Mouse (Mus musculus) G1E (cell line): ENCODE measurements around the gene B230104I21Rik. TPM values are rescaled to one million over a fixed set of nuclear protein-coding genes. Genes with fewer than 3 reads are reported as not detected.

ENCODE experiments used
- ATAC-seq: 2 replicates; pipeline ENCODE4 v1.8.0; 2016; ENCODE audit warnings: mild to moderate bottlenecking; ENCODE audit not compliant: insufficient number of reproducible peaks, poor library complexity, low FRiP score, severe bottlenecking; ENCODE audit errors: extremely low read depth
- DNase-seq: peaks from one replicate; pipeline ENCODE4 v3.0.0; 2012; ENCODE audit warnings: low spot score
- H3K27me3 ChIP-seq: 2 replicates; pipeline ENCODE4 v1.6.1; 2012; ENCODE audit warnings: mild to moderate bottlenecking, low read length, inconsistent platforms; ENCODE audit not compliant: insufficient read depth
- H3K36me3 ChIP-seq: replicated peaks from 2 replicates; pipeline ENCODE3; 2012; ENCODE audit warnings: mild to moderate bottlenecking, inconsistent platforms
- H3K4me1 ChIP-seq: 2 replicates; pipeline ENCODE4 v1.6.1; 2012; ENCODE audit warnings: low read depth, low read length, inconsistent platforms, mixed read lengths; ENCODE audit not compliant: insufficient read depth
- H3K4me3 ChIP-seq: 2 replicates; pipeline ENCODE4 v1.5.1; 2012; ENCODE audit warnings: low read depth, mild to moderate bottlenecking, inconsistent platforms, low read length, moderate library complexity, mixed read lengths
- H3K9me3 ChIP-seq: replicated peaks from 2 replicates; pipeline ENCODE4 v1.6.1; 2012; ENCODE audit warnings: inconsistent platforms
- CTCF ChIP-seq: IDR thresholded peaks from 2 replicates; pipeline ENCODE4 v1.5.1; 2012; ENCODE audit warnings: low read depth, low read length, inconsistent platforms, mixed read lengths
- GATA1 ChIP-seq: IDR thresholded peaks from 2 replicates; pipeline ENCODE4 v1.6.1; 2012; ENCODE audit warnings: borderline replicate concordance, low read length, inconsistent platforms, mixed read lengths
- GATA2 ChIP-seq: IDR thresholded peaks from 2 replicates; pipeline ENCODE4 v1.6.1; 2012; ENCODE audit warnings: low read depth, low read length, inconsistent platforms, borderline replicate concordance
- POLR2AphosphoS5 ChIP-seq: IDR thresholded peaks from 2 replicates; pipeline ENCODE4 v1.6.1; 2012; ENCODE audit warnings: low read depth, low read length, inconsistent platforms; ENCODE audit not compliant: insufficient replicate concordance
- TAL1 ChIP-seq: conservative IDR thresholded peaks from 2 replicates; pipeline ENCODE4 v1.6.1; 2012; ENCODE audit warnings: low read depth, low read length, inconsistent platforms, mixed read lengths
- polyA plus RNA-seq: library from polyadenylated mRNA; stranded (reverse); fragments of >175 nt; gene quantifications from 2 replicates; pipeline ENCODE4 v1.2.3, GENCODE M21; 2012
- total RNA-seq, 2 experiments: library from RNA; stranded (forward) in 1 of 2; stranded (reverse) in 1 of 2; fragments of 200-1000 nt in 1 of 2; fragments of >200 nt in 1 of 2; fragmentation: Nextera tagmentation in 1 of 2; gene quantifications; 2 replicates each; pipeline ENCODE4 v1.2.3; 2014 to 2017

The B230104I21Rik gene
- total and polyA plus RNA-seq, 3 experiments, result not detected

DNA sequence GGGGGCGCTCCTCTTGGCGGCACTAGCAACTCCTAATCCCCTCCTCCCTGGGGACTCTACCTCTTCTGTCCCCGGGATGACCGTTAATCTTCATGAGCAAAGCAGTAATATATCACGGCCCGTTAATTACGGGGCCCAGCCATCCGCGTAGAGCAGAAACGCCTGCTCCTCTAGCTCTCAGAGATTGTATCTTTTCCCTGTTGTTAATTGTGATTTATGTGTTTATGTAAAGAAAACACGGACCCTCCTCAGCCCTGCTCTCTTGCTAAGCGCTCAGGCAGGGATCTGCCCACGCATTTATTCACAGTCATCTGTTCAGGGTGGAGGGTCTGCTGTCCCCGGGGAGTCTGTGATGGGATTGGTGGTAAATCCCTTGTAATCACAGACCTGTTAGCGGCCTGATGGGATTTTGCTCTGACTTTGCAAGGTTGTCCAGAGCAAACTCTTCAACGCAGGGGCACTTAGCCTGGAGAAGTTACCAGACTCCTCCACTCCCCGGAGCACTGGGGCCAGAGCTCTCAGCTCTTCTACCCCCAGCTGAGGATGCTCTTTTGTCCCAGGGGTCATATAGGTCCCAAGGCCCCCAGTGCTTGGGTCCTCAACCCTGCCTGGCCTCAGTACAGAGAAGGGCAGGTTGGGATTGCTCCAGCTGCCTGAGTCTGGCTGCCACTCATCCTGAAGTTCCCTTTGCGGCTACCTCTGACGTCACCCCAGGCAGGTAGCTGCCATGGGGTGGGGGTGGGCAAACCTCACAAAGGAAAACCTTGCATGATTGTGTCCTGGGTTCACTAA, 11.0 kb downstream of the B230104I21Rik start:
- no peak for TF ChIP-seq GATA2
- no peak for ATAC-seq

DNA sequence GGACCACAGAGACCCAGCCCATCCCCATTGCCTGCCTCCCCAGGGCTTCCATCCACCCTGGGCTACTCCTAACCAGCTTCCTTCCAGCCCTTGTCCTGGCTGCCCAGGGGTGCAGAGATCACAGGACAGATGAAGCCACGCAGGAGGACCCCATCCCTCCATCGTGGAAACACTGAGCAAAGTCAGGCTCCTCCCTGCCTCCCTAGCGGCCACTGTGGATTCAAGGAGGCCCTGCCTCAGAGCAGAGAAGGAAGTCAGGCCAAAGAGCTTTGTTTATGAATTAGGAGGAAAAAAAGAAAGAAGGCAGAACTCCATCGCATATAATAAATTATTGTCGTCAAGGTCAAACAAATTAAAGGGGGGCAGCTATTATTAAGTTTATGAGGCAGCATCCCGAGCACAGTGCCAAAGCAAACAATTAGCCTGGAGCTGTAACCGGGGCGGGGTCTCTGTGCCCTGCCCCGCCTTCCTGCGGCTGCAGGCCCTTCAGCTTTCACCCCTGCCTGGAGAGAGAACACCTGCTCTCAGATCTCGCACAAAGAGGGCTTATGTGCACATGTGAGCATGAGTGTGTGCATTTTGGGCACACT, 12.4 kb downstream of the B230104I21Rik start:
- H3K4me3 ChIP-seq, result no peak overlapping the region
- DNase-seq, result no peak
- no peak for TF ChIP-seq GATA2
- no peak for ATAC-seq
- peaks cover 91% of the 10 kb centered on the region for H3K9me3 ChIP-seq
- no peaks in the 10 kb centered on the region for H3K4me1 ChIP-seq
- H3K36me3 ChIP-seq, result no peaks in the 10 kb centered on the region
- no peaks in the 10 kb centered on the region for H3K27me3 ChIP-seq

More for the DNA sequence above, 11.0 kb downstream of the B230104I21Rik start:
- Histone ChIP-seq H3K4me3 (no peak overlapping the region), H3K36me3 (no peaks in the 10 kb centered on the region), H3K4me1 (no peaks in the 10 kb centered on the region), H3K27me3 (no peaks in the 10 kb centered on the region), H3K9me3 (peaks cover 98% of the 10 kb centered on the region)
- no peak for DNase-seq

DNA sequence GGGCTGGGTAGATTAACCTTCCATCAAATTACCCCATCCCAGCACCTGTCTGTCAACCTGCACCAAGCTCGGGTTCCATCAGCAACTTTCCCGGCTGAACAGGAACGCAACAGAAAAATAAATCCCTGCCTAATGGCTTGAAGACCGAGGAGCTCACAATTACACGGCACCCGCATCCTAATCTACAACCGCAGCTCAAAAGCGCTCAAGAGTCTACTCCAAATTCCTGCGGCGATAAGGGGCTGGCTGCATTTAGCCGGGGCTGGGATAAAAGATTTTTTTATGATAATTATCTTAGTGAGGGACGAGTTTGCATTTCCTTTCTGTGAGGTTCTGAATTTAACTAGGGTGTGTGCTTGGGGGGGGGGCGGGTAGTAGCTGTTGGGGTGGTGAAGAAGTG, 16.3 kb downstream of the B230104I21Rik start:
- DNase-seq (no peak), ATAC-seq (no peak)
- Histone ChIP-seq H3K36me3 (no peaks in the 10 kb centered on the region), H3K4me3 (no peak overlapping the region), H3K27me3 (no peaks in the 10 kb centered on the region), H3K9me3 (peaks cover 85% of the 10 kb centered on the region), H3K4me1 (no peaks in the 10 kb centered on the region)
- TF ChIP-seq TAL1 (no peak), GATA1 (no peak), GATA2 (no peak), CTCF (no peak)

GRCm38 (mm10) chr4:154355408-154355807, 19.5 kb downstream of the B230104I21Rik start:
- no peaks in the 10 kb centered on the region for H3K4me1 ChIP-seq
- peaks cover 86% of the 10 kb centered on the region for H3K9me3 ChIP-seq
- no peaks in the 10 kb centered on the region for H3K36me3 ChIP-seq
- no peak for ATAC-seq
- DNase-seq, result no peak
- no peaks in the 10 kb centered on the region for H3K27me3 ChIP-seq
- TF ChIP-seq CTCF (no peak), POLR2AphosphoS5 (no peak), TAL1 (no peak), GATA2 (no peak), GATA1 (no peak)
- no peak overlapping the region for H3K4me3 ChIP-seq

DNA sequence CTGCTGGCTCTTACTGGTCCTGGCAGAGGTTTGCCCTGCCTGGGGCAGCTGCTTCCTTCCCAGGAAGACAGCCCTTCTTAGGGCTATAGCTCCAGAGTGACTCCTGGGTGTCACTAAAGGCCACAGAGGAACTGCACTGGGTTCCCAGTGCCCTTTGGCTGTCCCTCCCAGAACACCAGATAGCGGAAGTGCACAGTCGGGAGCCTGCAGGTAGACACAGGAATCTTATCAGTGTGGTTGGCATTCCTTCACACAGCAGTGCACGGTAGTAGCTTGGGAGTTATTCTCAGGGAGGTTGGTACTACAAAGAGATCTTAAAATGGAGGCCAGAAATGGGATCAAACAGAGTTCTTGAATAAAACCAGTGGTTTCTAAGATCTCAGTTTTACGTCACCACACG, 22.4 kb downstream of the B230104I21Rik start:
- peaks cover 83% of the 10 kb centered on the region for H3K9me3 ChIP-seq
- TF ChIP-seq POLR2AphosphoS5, result no peak
- TF ChIP-seq GATA2, result no peak
- no peak for TF ChIP-seq GATA1
- no peak for TF ChIP-seq TAL1
- no peak for TF ChIP-seq CTCF
- H3K4me3 ChIP-seq, result no peak overlapping the region
- no peaks in the 10 kb centered on the region for H3K4me1 ChIP-seq
- H3K36me3 ChIP-seq, result no peaks in the 10 kb centered on the region
- H3K27me3 ChIP-seq, result no peaks in the 10 kb centered on the region
- no peak for DNase-seq
- ATAC-seq, result no peak

DNA sequence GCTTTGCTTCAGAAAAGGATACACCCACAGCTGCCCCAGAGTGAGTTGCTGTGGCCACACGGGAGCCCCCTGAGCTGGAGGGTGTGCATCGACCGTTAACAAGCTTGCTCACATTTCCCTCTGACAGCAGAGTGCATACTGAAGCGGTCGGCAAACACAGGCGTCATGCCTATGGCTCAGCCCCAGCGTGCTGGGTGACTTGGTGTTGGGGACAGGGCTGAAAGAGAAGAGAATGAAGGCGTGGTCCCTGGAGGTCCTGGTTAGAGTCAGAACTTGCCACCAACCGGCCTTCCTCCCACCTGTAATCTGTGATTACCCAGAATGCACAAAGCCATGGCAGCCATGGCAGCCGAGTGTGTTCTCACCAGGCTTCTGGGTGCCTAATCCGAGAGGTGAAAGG, 22.9 kb downstream of the B230104I21Rik start:
- Histone ChIP-seq H3K36me3 (no peaks in the 10 kb centered on the region), H3K9me3 (peaks cover 83% of the 10 kb centered on the region), H3K4me1 (no peaks in the 10 kb centered on the region), H3K27me3 (no peaks in the 10 kb centered on the region), H3K4me3 (no peak overlapping the region)
- TF ChIP-seq CTCF, result no peak
- TF ChIP-seq GATA1, result no peak
- TF ChIP-seq TAL1, result no peak
- no peak for TF ChIP-seq POLR2AphosphoS5
- TF ChIP-seq GATA2, result no peak
- DNase-seq, result no peak
- no peak for ATAC-seq

DNA sequence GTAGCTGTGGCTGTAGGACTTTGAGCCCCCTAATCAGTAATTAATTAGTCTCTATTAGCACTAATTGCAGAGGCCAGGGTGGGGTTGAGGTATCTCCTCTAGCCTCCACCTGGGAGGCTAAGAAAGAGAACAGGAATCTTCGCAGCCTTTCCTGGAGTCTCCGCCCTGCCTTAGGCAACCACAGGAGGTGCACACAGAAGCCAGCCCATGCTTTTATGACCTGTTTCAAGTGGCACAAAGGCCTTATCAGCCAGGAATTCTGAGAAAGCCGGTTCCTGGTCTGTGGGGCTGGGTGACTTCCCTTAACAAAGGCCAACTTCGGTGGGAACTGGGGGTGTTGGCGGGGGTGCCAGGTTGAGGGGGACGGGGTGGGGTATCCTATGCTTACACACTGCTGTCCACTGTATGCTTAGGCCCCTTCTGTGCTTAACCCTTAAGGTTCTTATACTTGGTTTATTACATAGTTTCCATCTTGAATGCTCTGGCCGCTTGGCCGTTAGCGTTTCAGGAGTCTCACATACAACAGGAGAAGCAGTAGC, 23.9 kb downstream of the B230104I21Rik start:
- no peak for ATAC-seq
- no peaks in the 10 kb centered on the region for H3K27me3 ChIP-seq
- no peaks in the 10 kb centered on the region for H3K36me3 ChIP-seq
- H3K9me3 ChIP-seq, result peaks cover 83% of the 10 kb centered on the region
- no peak for DNase-seq
- H3K4me1 ChIP-seq, result no peaks in the 10 kb centered on the region
- H3K4me3 ChIP-seq, result no peak overlapping the region
- TF ChIP-seq CTCF (no peak), TAL1 (no peak), GATA2 (no peak), POLR2AphosphoS5 (no peak), GATA1 (no peak)
